Mouse (Mus musculus) heart, postnatal 4 days (tissue): Measurements from ENCODE around the gene Hic1. TPM values are rescaled to one million over a fixed set of nuclear protein-coding genes. Genes with fewer than 3 reads are reported as not detected.

Source experiments
- DNase-seq: peaks from one replicate; pipeline ENCODE4 v3.0.0; 2021
- total RNA-seq, 2 experiments: library from RNA; stranded (reverse); gene quantifications; 2 replicates each; pipeline ENCODE4 v1.2.3; 2021

Gene Hic1
- 10 to 100 TPM; 42.6 to 49.5 TPM for total RNA-seq

- no peak for DNase-seq
Observed at GRCm38 (mm10) chr11:75169405-75170080, at the start of gene Hic1. Gene Hic1, minus strand, starts transcription at chr11:75169519.

- no peak for DNase-seq
Observed at GRCm38 (mm10) chr11:75214081-75214950, 45.0 kb upstream of the Hic1 start.

- DNase-seq, result peak; percentile 53
Observed at GRCm38 (mm10) chr11:75213372-75214080, 44.2 kb upstream of the Hic1 start.

- DNase-seq, result no peak
Observed at GRCm38 (mm10) chr11:75212876-75213275, 43.6 kb upstream of the Hic1 start.

- peak; percentile 54 for DNase-seq
Observed at GRCm38 (mm10) chr11:75212031-75212667, 42.8 kb upstream of the Hic1 start.

GRCm38 (mm10) chr11:75210755-75211154 lies 41.4 kb upstream of the Hic1 start:
- no peak for DNase-seq

- no peak for DNase-seq
Observed at GRCm38 (mm10) chr11:75210093-75210492, 40.8 kb upstream of the Hic1 start.

- DNase-seq, result no peak
Observed at GRCm38 (mm10) chr11:75209363-75209762, 40.0 kb upstream of the Hic1 start.

- no peak for DNase-seq
Observed at GRCm38 (mm10) chr11:75206347-75206746, 37.0 kb upstream of the Hic1 start.

GRCm38 (mm10) chr11:75204472-75204871 lies 35.2 kb upstream of the Hic1 start:
- no peak for DNase-seq

- DNase-seq, result no peak
Observed at GRCm38 (mm10) chr11:75203926-75204325, 34.6 kb upstream of the Hic1 start.

- no peak for DNase-seq
Observed at GRCm38 (mm10) chr11:75201721-75202120, 32.4 kb upstream of the Hic1 start.

- no peak for DNase-seq
Observed at GRCm38 (mm10) chr11:75200935-75201334, 31.6 kb upstream of the Hic1 start.

- DNase-seq, result no peak
Observed at GRCm38 (mm10) chr11:75199951-75200350, 30.6 kb upstream of the Hic1 start.

- no peak for DNase-seq
Observed at GRCm38 (mm10) chr11:75198792-75199191, 29.5 kb upstream of the Hic1 start.

GRCm38 (mm10) chr11:75197956-75198355 lies 28.6 kb upstream of the Hic1 start:
- no peak for DNase-seq

GRCm38 (mm10) chr11:75196131-75196530 lies 26.8 kb upstream of the Hic1 start:
- DNase-seq, result no peak

- DNase-seq, result peak; percentile 64
Observed at GRCm38 (mm10) chr11:75194850-75195461, 25.6 kb upstream of the Hic1 start.

- DNase-seq, result peak; percentile 57
Observed at GRCm38 (mm10) chr11:75194121-75194849, 25.0 kb upstream of the Hic1 start.

- DNase-seq, result peak; percentile 76
Observed at GRCm38 (mm10) chr11:75193256-75194071, 24.1 kb upstream of the Hic1 start, which contains the start of gene Rtn4rl1. Gene Rtn4rl1, plus strand, starts transcription at chr11:75193783.
